Mouse (Mus musculus) lung, postnatal 0 days (tissue): ENCODE results near the gene Il15ra. TPM values are rescaled to one million over a fixed set of nuclear protein-coding genes. Genes with fewer than 3 reads are reported as not detected.

Experiments
- ATAC-seq: fragments of 200-750 bp; cut with Nextera tagmentation; 2 replicates; pipeline ENCODE4 v1.8.0; 2017; ENCODE audit warnings: moderate library complexity
- DNase-seq: peaks from one replicate; pipeline ENCODE4 v3.0.0-alpha.2; 2016; ENCODE audit warnings: low spot score
- H3K27ac ChIP-seq: fragments of 300-500 bp; sonication (generic); 2 replicates; pipeline ENCODE4 v1.5.1; 2014; ENCODE audit warnings: antibody characterized with exemption, mild to moderate bottlenecking, low read length, mixed read lengths
- H3K27me3 ChIP-seq: fragments of 300-500 bp; sonication (generic); replicated peaks from 2 replicates; pipeline ENCODE4 v1.6.1; 2014; ENCODE audit warnings: low read length, mixed read lengths; ENCODE audit not compliant: insufficient read depth
- H3K36me3 ChIP-seq: fragments of 300-500 bp; sonication (generic); 2 replicates; pipeline ENCODE4 v1.6.1; 2014; ENCODE audit warnings: low read length, mixed read lengths; ENCODE audit not compliant: insufficient read depth
- H3K4me1 ChIP-seq: fragments of 300-500 bp; sonication (generic); 2 replicates; pipeline ENCODE4 v1.6.1; 2014; ENCODE audit warnings: antibody characterized with exemption, low read depth, low read length, mixed read lengths; ENCODE audit not compliant: insufficient read depth
- H3K4me2 ChIP-seq: fragments of 300-500 bp; sonication (generic); replicated peaks from 2 replicates; pipeline ENCODE4 v1.6.1; 2014; ENCODE audit warnings: low read depth, mild to moderate bottlenecking, low read length, moderate library complexity, mixed read lengths
- H3K4me3 ChIP-seq: fragments of 300-500 bp; sonication (generic); 2 replicates; pipeline ENCODE4 v1.5.1; 2014; ENCODE audit warnings: low read depth, low read length
- H3K9ac ChIP-seq: fragments of 300-500 bp; sonication (generic); replicated peaks from 2 replicates; pipeline ENCODE4 v1.6.1; 2014; ENCODE audit warnings: low read depth, mild to moderate bottlenecking
- H3K9me3 ChIP-seq: fragments of 300-500 bp; sonication (generic); 2 replicates; pipeline ENCODE4 v1.6.1; 2016; ENCODE audit warnings: low read length, mixed read lengths
- CTCF ChIP-seq: IDR thresholded peaks from 2 replicates; pipeline ENCODE4 v1.5.1; 2016; ENCODE audit warnings: antibody characterized with exemption, mild to moderate bottlenecking
- EP300 ChIP-seq: IDR thresholded peaks from 2 replicates; pipeline ENCODE4 v1.6.1; 2016; ENCODE audit warnings: antibody characterized with exemption, mild to moderate bottlenecking, control low read depth
- WGBS: fragments of 180-500 bp; shearing (Covaris S2); extraction: QIAGEN DNeasy Blood & Tissue Kit; methylation state at CpG from one replicate; pipeline ENCODE4 v1.1.7; 2014; 5-methylcytosine and 5-hydroxymethylcytosine counted together
- polyA plus RNA-seq: library from polyadenylated mRNA; unstranded; fragments of >200 nt; fragmentation: Nextera tagmentation; extraction: Ambion mirVana; gene quantifications from 2 replicates; pipeline ENCODE4 v1.2.1, GENCODE M21; 2015

The Il15ra gene
- polyA plus RNA-seq, 1 experiment from 2014 or later = 6.7 TPM

- Histone ChIP-seq H3K4me2 (no peak overlapping the region), H3K27ac (no peak overlapping the region), H3K4me3 (no peak overlapping the region), H3K9me3 (no peaks in the 10 kb centered on the region), H3K36me3 (no peaks in the 10 kb centered on the region), H3K9ac (no peak overlapping the region), H3K27me3 (no peaks in the 10 kb centered on the region), H3K4me1 (no peaks in the 10 kb centered on the region)
- ATAC-seq (no peak), DNase-seq (peak; percentile 63)
- 6% methylated on average over 3 of the region's 3 CpGs for WGBS
- TF ChIP-seq EP300 (no peak), CTCF (peak; percentile 55)
Measured at GRCm38 (mm10) chr2:11687436-11687835, 17.7 kb upstream of the Il15ra start.

GRCm38 (mm10) chr2:11690201-11690890 is 14.7 kb upstream of the Il15ra start:
- no peak overlapping the region for H3K27ac ChIP-seq
- WGBS = 49% methylated on average over 8 of the region's 8 CpGs
- ATAC-seq (no peak), DNase-seq (no peak)
- H3K4me1 ChIP-seq = no peaks in the 10 kb centered on the region
- H3K4me3 ChIP-seq = no peak overlapping the region
- H3K9me3 ChIP-seq = no peaks in the 10 kb centered on the region
- H3K27me3 ChIP-seq = no peaks in the 10 kb centered on the region
- TF ChIP-seq CTCF (no peak), EP300 (no peak)
- no peak overlapping the region for H3K9ac ChIP-seq
- no peaks in the 10 kb centered on the region for H3K36me3 ChIP-seq
- no peak overlapping the region for H3K4me2 ChIP-seq

GRCm38 (mm10) chr2:11693352-11693751 is 11.7 kb upstream of the Il15ra start:
- no peak for DNase-seq
- Histone ChIP-seq H3K4me3 (no peak overlapping the region), H3K9ac (no peak overlapping the region), H3K4me1 (no peaks in the 10 kb centered on the region), H3K4me2 (no peak overlapping the region), H3K9me3 (no peaks in the 10 kb centered on the region), H3K27ac (no peak overlapping the region), H3K27me3 (no peaks in the 10 kb centered on the region), H3K36me3 (no peaks in the 10 kb centered on the region)
- ATAC-seq = no peak
- no peak for TF ChIP-seq CTCF
- no peak for TF ChIP-seq EP300
- WGBS = 81% methylated on average over 4 of the region's 4 CpGs

- H3K27ac ChIP-seq = no peak overlapping the region
- no peak for ATAC-seq
- H3K36me3 ChIP-seq = no peaks in the 10 kb centered on the region
- DNase-seq = no peak
- no peaks in the 10 kb centered on the region for H3K9me3 ChIP-seq
- H3K27me3 ChIP-seq = no peaks in the 10 kb centered on the region
- no peak overlapping the region for H3K4me3 ChIP-seq
- H3K4me1 ChIP-seq = no peaks in the 10 kb centered on the region
- 54% methylated on average over 2 of the region's 2 CpGs for WGBS
- TF ChIP-seq CTCF (no peak), EP300 (no peak)
- no peak overlapping the region for H3K4me2 ChIP-seq
- H3K9ac ChIP-seq = no peak overlapping the region
Measured at GRCm38 (mm10) chr2:11694104-11694503, 11.0 kb upstream of the Il15ra start.

- H3K4me2 ChIP-seq = no peak overlapping the region
- DNase-seq (no peak), ATAC-seq (no peak)
- H3K9me3 ChIP-seq = no peaks in the 10 kb centered on the region
- 52% methylated on average over 2 of the region's 2 CpGs for WGBS
- no peaks in the 10 kb centered on the region for H3K4me1 ChIP-seq
- no peaks in the 10 kb centered on the region for H3K27me3 ChIP-seq
- no peaks in the 10 kb centered on the region for H3K36me3 ChIP-seq
- no peak overlapping the region for H3K27ac ChIP-seq
- TF ChIP-seq CTCF (no peak), EP300 (no peak)
- H3K9ac ChIP-seq = no peak overlapping the region
- no peak overlapping the region for H3K4me3 ChIP-seq
Measured at GRCm38 (mm10) chr2:11695867-11696266, 9.2 kb upstream of the Il15ra start.

GRCm38 (mm10) chr2:11698994-11699393 is 6.1 kb upstream of the Il15ra start:
- no peak overlapping the region for H3K4me3 ChIP-seq
- no peak for DNase-seq
- 57% methylated on average over 5 of the region's 5 CpGs for WGBS

GRCm38 (mm10) chr2:11699905-11700304 is 5.2 kb upstream of the Il15ra start:
- DNase-seq = no peak
- no peak for TF ChIP-seq EP300
- no peaks in the 10 kb centered on the region for H3K9me3 ChIP-seq
- H3K4me3 ChIP-seq = no peak overlapping the region
- 75% methylated on average over 2 of the region's 2 CpGs for WGBS
- H3K36me3 ChIP-seq = no peaks in the 10 kb centered on the region
- H3K4me2 ChIP-seq = no peak overlapping the region
- no peaks in the 10 kb centered on the region for H3K27me3 ChIP-seq
- ATAC-seq = no peak
- no peak overlapping the region for H3K27ac ChIP-seq
- no peaks in the 10 kb centered on the region for H3K4me1 ChIP-seq
- H3K9ac ChIP-seq = no peak overlapping the region

More at GRCm38 (mm10) chr2:11698994-11699393, 6.1 kb upstream of the Il15ra start:
- Histone ChIP-seq H3K9ac (no peak overlapping the region), H3K4me2 (no peak overlapping the region), H3K27me3 (no peaks in the 10 kb centered on the region), H3K27ac (no peak overlapping the region), H3K9me3 (no peaks in the 10 kb centered on the region), H3K36me3 (no peaks in the 10 kb centered on the region), H3K4me1 (no peaks in the 10 kb centered on the region)
- ATAC-seq = no peak
- no peak for TF ChIP-seq CTCF
- no peak for TF ChIP-seq EP300
